Mouse (Mus musculus) testis, adult 2 months (tissue): ENCODE data around the gene Cyp2d40.

ENCODE experiments used
- CTCF ChIP-seq: fragments of 200-500 bp; IDR thresholded peaks from 2 replicates; pipeline ENCODE4 v1.5.1; 2012; ENCODE audit warnings: low read depth, mild to moderate bottlenecking, inconsistent platforms, low read length, moderate library complexity; ENCODE audit not compliant: control insufficient read depth, insufficient read depth, insufficient replicate concordance
- POLR2A ChIP-seq: fragments of 200-500 bp; IDR thresholded peaks from 2 replicates; pipeline ENCODE4 v1.6.1; 2012; ENCODE audit warnings: low read depth, mild to moderate bottlenecking, inconsistent platforms, low read length, moderate library complexity; ENCODE audit not compliant: control insufficient read depth

- TF ChIP-seq CTCF (no peak), POLR2A (no peak)
These were observed 19.8 kb upstream of the Cyp2d40 start for GRCm38 (mm10) chr15:82783800-82784199.
